Mouse (Mus musculus): ENCODE results near the gene Nmrk2. TPM values are rescaled to one million over a fixed set of nuclear protein-coding genes. Genes with fewer than 3 reads are reported as not detected.

The Nmrk2 gene
- polyA plus RNA-seq, 1 experiment from 2014 or later = 0.30 TPM

DNA sequence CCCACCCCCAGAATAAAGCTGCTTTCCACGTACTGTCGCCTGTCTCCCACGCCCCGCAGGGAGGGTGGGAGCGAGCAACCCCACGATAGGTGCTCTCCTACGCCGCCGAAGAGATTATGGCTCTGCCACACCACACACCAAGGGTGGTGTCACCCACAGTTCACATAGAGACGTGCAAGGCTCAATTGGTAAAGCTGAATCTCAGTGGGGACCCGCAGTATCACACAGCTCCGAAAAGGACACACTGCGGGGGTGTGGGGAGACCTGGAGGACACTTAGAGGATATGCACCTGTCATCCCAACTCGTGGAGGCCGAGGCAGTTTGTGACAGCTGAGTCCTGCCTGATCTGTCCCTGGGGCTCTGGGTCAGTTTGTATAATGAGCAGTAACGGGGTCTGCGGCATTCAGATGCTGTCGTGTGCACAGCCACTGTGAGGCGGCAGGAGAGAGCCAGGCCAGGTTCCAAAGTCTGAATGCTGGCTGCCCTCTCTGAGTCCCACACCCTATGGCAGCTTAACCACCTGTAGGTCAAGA, 8.8 kb downstream of the Nmrk2 start:
- peak overlapping the region; percentile 95 for H3K27ac ChIP-seq
- WGBS = 4% methylated on average over 19 of the region's 19 CpGs
- peak overlapping the region; percentile 65 for H3K4me3 ChIP-seq
- ATAC-seq (ENCODE audit: borderline replicate concordance, extremely low read depth, low FRiP score, low TSS enrichment) = 0 out of 2 replicates have a peak, but pooled peaks have one; percentile 2
- H3K9me3 ChIP-seq = no peaks in the 10 kb centered on the region
- peak overlapping the region; percentile 96 for H3K4me2 ChIP-seq
- H3K27me3 ChIP-seq = peaks cover 44% of the 10 kb centered on the region
- peak overlapping the region; percentile 72 for H3K9ac ChIP-seq
- peaks cover 32% of the 10 kb centered on the region for H3K4me1 ChIP-seq
- H3K36me3 ChIP-seq = peaks cover 18% of the 10 kb centered on the region

DNA sequence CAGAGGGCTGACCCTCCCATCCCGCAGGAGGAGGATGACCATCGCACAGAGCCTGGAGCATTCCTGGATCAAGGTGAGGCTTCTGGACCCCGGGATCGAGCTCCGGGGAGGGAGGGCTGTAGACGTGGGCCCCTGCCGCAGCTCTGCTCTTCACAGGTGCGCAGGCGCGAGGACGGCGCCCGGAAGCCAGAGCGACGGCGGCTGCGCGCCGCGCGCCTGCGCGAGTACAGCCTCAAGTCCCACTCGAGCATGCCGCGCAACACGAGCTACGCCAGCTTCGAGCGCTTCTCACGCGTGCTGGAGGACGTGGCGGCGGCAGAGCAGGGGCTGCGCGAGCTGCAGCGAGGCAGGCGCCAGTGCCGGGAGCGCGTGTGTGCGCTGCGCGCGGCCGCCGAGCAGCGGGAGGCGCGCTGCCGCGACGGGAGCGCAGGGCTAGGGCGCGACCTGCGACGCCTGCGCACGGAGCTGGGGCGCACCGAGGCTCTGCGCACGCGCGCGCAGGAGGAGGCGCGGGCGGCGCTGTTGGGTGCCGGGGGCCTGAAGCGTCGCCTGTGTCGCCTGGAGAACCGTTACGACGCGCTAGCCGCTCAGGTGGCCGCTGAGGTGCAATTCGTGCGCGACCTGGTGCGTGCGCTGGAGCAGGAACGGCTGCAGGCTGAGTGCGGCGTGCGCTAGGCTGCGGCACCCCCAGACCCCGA, 9.4 kb downstream of the Nmrk2 start:
- peak; percentile 85 for ATAC-seq (ENCODE audit: borderline replicate concordance, extremely low read depth, low FRiP score, low TSS enrichment)
- Histone ChIP-seq H3K27ac (peak overlapping the region; percentile 95), H3K4me2 (peak overlapping the region; percentile 96), H3K27me3 (peaks cover 43% of the 10 kb centered on the region), H3K4me3 (peak overlapping the region; percentile 65), H3K4me1 (peaks cover 32% of the 10 kb centered on the region), H3K36me3 (peaks cover 18% of the 10 kb centered on the region), H3K9ac (peak overlapping the region; percentile 72), H3K9me3 (no peaks in the 10 kb centered on the region)
- WGBS = under 1% methylated on average over 90 of the region's 93 CpGs

DNA sequence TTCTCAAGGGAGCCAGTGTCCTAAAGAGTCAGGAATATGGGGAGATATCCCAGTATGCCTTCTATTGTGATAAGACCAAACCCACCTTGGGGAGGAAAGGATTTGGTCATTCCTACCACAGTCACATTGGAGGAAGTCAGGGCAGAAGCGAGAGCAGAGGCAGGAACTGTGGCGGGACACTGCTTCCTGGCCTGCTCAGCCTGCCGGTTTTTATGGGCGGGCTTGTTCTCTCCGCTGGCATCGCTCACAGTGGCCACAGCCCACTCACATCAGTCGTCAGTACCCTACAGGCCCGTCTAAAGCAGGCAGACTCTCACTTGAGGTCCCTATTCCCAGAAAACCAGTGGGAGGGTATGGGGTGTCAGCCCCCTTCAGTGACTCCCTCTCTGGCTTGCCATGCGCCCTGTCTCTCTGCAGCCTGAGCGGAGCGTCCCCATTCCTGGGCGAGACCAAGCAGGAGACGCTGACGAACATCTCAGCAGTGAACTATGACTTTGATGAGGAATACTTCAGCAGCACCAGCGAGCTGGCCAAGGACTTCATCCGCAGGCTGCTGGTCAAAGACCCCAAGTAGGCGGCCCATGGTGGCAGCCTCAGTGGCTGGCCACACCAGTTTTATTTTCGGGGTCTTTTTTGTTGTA, 10.4 kb downstream of the Nmrk2 start:
- Histone ChIP-seq H3K9me3 (no peaks in the 10 kb centered on the region), H3K4me3 (no peak overlapping the region; the same call in 1 of the 2 replicates), H3K9ac (0 out of 2 replicates have a peak overlapping the region, but pooled peaks have one; percentile 16), H3K27me3 (peaks cover 34% of the 10 kb centered on the region), H3K27ac (peak overlapping the region; percentile 95), H3K4me2 (peak overlapping the region; percentile 96; the same call in 1 of the 2 replicates), H3K36me3 (peaks cover 26% of the 10 kb centered on the region), H3K4me1 (peaks cover 32% of the 10 kb centered on the region)
- whole genome bisulfite sequencing = 81% methylated on average over 18 of the region's 18 CpGs
- no peak for ATAC-seq (ENCODE audit: borderline replicate concordance, extremely low read depth, low FRiP score, low TSS enrichment)

DNA sequence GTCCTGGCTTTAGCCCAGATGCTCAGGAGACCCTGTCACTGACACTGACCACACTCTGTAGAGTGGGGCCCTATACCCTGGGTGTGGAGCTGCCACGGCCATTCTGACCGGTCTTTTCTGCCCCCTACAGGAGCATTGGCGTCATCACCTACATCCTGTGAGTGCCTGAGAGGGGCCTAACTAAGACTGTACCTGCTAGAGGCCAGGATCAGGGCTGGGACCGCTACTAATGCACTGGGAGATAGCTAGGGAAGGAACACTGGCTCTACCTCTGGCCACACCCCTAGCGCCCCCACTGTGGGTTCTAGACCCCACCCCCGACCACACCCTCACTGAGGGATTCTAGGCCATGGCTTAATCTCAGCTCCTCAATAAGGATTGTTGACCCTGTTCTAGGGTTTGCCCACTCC, 10.9 kb downstream of the Nmrk2 start:
- Histone ChIP-seq H3K36me3 (peaks cover 27% of the 10 kb centered on the region), H3K4me1 (peaks cover 32% of the 10 kb centered on the region), H3K27ac (peak overlapping the region; percentile 95), H3K9me3 (no peaks in the 10 kb centered on the region), H3K9ac (no peak overlapping the region), H3K4me2 (no peak overlapping the region), H3K4me3 (no peak overlapping the region), H3K27me3 (peaks cover 29% of the 10 kb centered on the region)
- WGBS = 61% methylated on average over 6 of the region's 6 CpGs
- ATAC-seq (ENCODE audit: borderline replicate concordance, extremely low read depth, low FRiP score, low TSS enrichment) = no peak

DNA sequence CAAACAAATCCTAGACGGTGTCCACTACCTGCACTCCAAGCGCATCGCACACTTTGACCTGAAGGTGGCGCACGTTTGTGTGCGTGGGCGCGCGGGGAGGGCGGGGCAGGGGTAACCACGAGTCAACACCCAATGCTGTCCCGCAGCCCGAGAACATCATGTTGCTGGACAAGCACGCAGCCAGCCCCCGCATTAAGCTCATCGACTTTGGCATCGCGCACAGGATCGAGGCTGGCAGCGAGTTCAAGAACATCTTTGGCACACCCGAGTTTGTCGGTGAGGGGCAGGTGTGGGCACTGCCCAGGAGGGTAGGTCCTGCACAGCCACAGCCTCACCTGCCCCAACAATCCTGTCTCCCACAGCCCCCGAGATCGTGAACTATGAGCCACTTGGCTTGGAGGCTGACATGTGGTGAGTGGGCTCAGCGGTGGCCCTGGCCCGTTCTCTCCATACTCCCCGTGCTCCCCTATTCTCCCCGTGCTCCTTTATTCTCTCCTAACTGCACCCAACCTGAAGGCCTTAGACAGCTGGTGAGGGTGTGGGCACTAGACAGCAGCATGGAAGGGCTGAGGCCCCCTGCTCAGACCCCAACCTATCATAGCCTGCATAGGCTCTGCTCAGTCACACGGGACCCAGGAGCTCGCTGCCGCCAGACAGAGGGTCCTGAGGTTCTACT, 11.5 kb downstream of the Nmrk2 start:
- Histone ChIP-seq H3K27ac (peak overlapping the region; percentile 95; the same call in 1 of the 2 replicates), H3K4me2 (no peak overlapping the region), H3K36me3 (peaks cover 31% of the 10 kb centered on the region), H3K4me3 (no peak overlapping the region), H3K9me3 (no peaks in the 10 kb centered on the region), H3K4me1 (peaks cover 33% of the 10 kb centered on the region), H3K9ac (no peak overlapping the region), H3K27me3 (peaks cover 24% of the 10 kb centered on the region)
- ATAC-seq (ENCODE audit: borderline replicate concordance, extremely low read depth, low FRiP score, low TSS enrichment) = no peak
- 66% methylated on average over 31 of the region's 31 CpGs for WGBS

DNA sequence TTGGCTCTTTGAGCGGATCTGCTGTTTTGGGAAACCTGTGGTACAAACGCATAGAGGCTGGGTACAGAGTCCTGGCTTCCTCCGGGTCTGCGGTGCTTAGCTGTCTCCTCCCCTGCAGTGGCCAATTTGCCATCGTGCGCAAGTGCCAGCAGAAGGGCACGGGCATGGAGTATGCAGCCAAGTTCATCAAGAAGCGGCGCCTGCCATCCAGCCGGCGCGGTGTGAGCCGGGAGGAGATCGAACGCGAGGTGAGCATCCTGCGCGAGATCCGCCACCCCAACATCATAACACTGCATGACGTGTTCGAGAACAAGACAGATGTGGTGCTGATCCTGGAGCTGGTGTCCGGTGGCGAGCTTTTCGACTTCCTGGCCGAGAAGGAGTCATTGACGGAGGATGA, 12.0 kb downstream of the Nmrk2 start:
- no peak overlapping the region for H3K4me2 ChIP-seq
- H3K36me3 ChIP-seq = peaks cover 35% of the 10 kb centered on the region
- no peak overlapping the region for H3K9ac ChIP-seq
- H3K27me3 ChIP-seq = peaks cover 18% of the 10 kb centered on the region
- 76% methylated on average over 26 of the region's 26 CpGs for WGBS
- no peak for ATAC-seq (ENCODE audit: borderline replicate concordance, extremely low read depth, low FRiP score, low TSS enrichment)
- no peak overlapping the region for H3K4me3 ChIP-seq
- H3K27ac ChIP-seq = no peak overlapping the region
- H3K9me3 ChIP-seq = no peaks in the 10 kb centered on the region
- H3K4me1 ChIP-seq = peaks cover 39% of the 10 kb centered on the region

DNA sequence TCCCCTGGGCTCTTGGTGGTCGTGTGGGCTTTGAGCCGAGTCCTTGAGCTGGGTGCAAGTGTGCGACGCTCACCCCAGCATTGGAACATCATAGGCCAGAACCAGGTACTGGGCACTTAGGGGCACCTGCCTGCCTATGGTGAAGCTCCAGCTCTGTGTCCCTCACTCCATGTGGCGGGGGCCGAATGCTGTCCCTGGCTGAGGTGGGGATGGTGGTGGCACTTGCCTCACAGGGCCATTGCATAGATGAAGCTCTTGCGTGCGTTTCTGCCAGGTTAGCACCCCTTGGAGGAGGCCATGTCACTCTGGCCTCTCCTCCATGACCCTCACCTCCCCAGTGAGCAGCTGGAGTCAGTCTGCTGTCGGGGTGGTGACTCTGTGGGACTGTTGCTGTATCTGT, 14.7 kb downstream of the Nmrk2 start:
- Histone ChIP-seq H3K27me3 (no peaks in the 10 kb centered on the region), H3K9me3 (no peaks in the 10 kb centered on the region), H3K4me2 (no peak overlapping the region), H3K9ac (no peak overlapping the region), H3K36me3 (peaks cover 38% of the 10 kb centered on the region), H3K4me1 (peaks cover 37% of the 10 kb centered on the region), H3K4me3 (no peak overlapping the region), H3K27ac (no peak overlapping the region)
- WGBS = 97% methylated on average over 9 of the region's 9 CpGs
- no peak for ATAC-seq (ENCODE audit: borderline replicate concordance, extremely low read depth, low FRiP score, low TSS enrichment)

DNA sequence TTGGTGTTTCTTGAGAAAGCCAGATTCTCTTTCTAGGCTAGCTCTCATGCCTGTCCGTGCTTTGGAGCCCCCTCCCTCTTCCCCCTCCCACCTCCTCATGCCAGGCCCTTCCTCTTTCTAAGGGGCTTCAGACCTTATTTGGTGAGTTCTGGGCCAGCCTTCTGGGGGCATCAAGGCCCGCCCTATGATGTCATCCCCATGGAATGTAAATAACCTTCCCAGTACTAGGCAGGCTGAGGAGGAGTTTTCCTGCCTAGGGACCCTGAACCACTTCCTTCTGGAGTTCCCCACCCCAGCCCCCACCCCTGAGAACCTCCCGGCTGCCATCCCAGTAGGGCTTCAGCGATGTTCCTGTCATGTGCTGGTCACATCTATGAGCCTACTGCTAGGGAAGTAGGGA, 17.1 kb downstream of the Nmrk2 start:
- H3K4me2 ChIP-seq = peak overlapping the region; percentile 69
- no peak overlapping the region for H3K4me3 ChIP-seq
- H3K9ac ChIP-seq = no peak overlapping the region
- H3K36me3 ChIP-seq = peaks cover 53% of the 10 kb centered on the region
- WGBS = 15% methylated on average over 4 of the region's 4 CpGs
- H3K9me3 ChIP-seq = no peaks in the 10 kb centered on the region
- H3K4me1 ChIP-seq = peaks cover 32% of the 10 kb centered on the region
- no peaks in the 10 kb centered on the region for H3K27me3 ChIP-seq
- ATAC-seq (ENCODE audit: borderline replicate concordance, extremely low read depth, low FRiP score, low TSS enrichment) = peak; percentile 31; the same call in 1 of the 2 replicates
- H3K27ac ChIP-seq = peak overlapping the region; percentile 93

DNA sequence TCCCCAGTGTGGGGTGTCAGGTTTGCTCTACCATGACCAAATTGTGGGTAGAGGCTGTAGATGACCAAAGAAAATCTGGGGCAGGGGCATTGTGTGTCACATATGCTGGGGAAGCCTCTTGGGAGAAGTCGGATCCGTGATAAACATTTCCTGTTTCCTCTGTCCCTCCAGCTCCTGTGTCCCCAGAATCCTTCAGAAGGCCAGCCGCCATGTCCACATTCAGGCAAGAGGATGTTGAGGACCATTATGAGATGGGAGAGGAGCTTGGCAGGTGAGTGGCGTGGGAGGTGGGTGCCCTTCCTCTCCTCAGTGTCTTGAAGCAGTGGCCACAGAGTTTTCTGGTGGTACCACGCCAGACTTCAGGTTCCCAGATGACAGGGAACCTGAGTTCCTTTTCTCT, 18.0 kb downstream of the Nmrk2 start, which contains the start of gene 4930442H23Rik:
TSS of gene 4930442H23Rik (minus strand) at position 45 of the 400 bp plus-strand sequence.
- peak within 1 kb of the TSS; percentile 66 for H3K9ac ChIP-seq
- peak within 1 kb of the TSS; percentile 74 for H3K4me3 ChIP-seq
- H3K4me1 ChIP-seq = peaks cover 35% of the 10 kb centered on the region
- 59% methylated on average over 5 of the region's 5 CpGs for WGBS
- peaks cover 58% of the 10 kb centered on the region for H3K36me3 ChIP-seq
- no peaks in the 10 kb centered on the region for H3K9me3 ChIP-seq
- ATAC-seq (ENCODE audit: borderline replicate concordance, extremely low read depth, low FRiP score, low TSS enrichment) = no peak
- H3K27me3 ChIP-seq = no peaks in the 10 kb centered on the region
- peak within 1 kb of the TSS; percentile 93 for H3K27ac ChIP-seq
- peak within 1 kb of the TSS; percentile 69 for H3K4me2 ChIP-seq

DNA sequence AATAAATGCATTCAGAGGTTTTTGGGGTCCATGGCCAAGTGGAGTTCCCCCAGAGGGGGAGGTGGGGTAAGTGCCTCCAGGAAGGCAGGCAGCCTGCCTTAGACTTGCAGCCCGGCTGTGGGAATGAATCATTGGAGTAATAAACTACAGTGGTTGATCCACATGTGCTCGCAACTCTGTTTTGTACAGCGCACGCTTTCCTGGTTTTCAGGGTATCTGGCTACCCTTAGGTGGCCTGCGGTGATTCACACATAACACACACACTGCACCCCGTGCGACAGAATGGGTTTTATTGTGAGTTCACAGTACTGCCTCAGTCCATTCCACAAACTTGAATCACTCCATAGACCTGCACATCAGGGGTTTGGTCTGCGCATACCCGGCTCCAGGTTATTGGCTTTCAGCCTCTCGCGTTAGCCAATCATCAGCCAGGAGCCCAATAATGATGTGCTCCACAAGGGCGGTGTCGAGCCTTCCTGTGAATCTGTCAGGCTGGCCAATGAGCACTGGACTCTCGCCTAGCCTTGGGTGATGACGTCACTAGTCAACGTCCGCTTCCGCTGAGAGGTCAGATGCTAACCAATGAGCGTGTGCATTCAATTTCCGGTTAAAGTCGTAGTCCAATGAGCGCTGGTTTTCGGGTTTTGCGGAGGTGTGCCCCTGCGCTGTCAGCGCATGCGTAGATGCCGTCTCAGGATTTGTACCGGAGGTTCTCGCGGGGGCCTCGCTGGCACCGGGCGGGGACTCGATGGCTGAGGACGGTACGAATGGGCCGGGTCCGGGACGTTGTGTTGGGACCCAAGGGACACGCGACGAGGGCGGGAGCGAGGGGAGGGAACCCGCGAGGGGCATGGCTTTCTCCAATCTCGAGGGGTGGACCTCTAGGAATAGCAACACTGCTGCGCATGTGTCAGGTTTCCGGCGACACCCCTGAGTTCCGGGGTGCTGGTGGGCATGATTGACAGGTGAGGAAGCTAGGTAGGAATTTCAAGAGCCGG, 19.2 kb downstream of the Nmrk2 start, which contains the start of gene Dapk3:
TSS of gene Dapk3 (plus strand) at position 670 of the 998 bp plus-strand sequence.
- peaks cover 46% of the 10 kb centered on the region for H3K4me1 ChIP-seq
- 5% methylated on average over 53 of the region's 53 CpGs for WGBS

More for the DNA sequence above, 19.2 kb downstream of the Nmrk2 start, which contains the start of gene Dapk3:
- peak; percentile 93 for ATAC-seq (ENCODE audit: borderline replicate concordance, extremely low read depth, low FRiP score, low TSS enrichment)
- no peaks in the 10 kb centered on the region for H3K9me3 ChIP-seq
- peak within 1 kb of the TSS; percentile 93 for H3K27ac ChIP-seq
- peak within 1 kb of the TSS; percentile 66 for H3K9ac ChIP-seq
- H3K4me2 ChIP-seq = peak within 1 kb of the TSS; percentile 69
- H3K36me3 ChIP-seq = peaks cover 65% of the 10 kb centered on the region
- H3K4me3 ChIP-seq = peak within 1 kb of the TSS; percentile 74
- no peaks in the 10 kb centered on the region for H3K27me3 ChIP-seq
